Mouse (Mus musculus): ENCODE results near the gene Tagln. TPM values are rescaled to one million over a fixed set of nuclear protein-coding genes. Genes with fewer than 3 reads are reported as not detected.

Gene Tagln
- polyA plus RNA-seq, 1 experiment from 2014 or later: 10.8 TPM

Small RNA genes within 50 kb of the gene (microRNA-seq; reads per million reads assigned to microRNA genes)
- gene Mir7087: not detected

Other genes with a start within 250 kb of the Tagln start
- gene Cep164, start 107.4 kb downstream of the Tagln start, polyA plus RNA-seq (2015; fragmentation: Nextera tagmentation; extraction: Ambion mirVana): 13.8 and 15.2 TPM in 2 replicates
- 44.9 and 49.2 TPM in 2 replicates for gene Bace1, start 97.5 kb downstream of the Tagln start, polyA plus RNA-seq (2015; fragmentation: Nextera tagmentation; extraction: Ambion mirVana)
- 23.8 and 25.2 TPM in 2 replicates for gene Pcsk7, start 29.6 kb downstream of the Tagln start, polyA plus RNA-seq (2015; fragmentation: Nextera tagmentation; extraction: Ambion mirVana)
- gene Rnf214, start 29.1 kb downstream of the Tagln start, polyA plus RNA-seq (2015; fragmentation: Nextera tagmentation; extraction: Ambion mirVana): 82.3 and 96.2 TPM in 2 replicates
- gene Sidt2, start 19.2 kb upstream of the Tagln start, polyA plus RNA-seq (2015; fragmentation: Nextera tagmentation; extraction: Ambion mirVana): 39.2 and 44.2 TPM in 2 replicates
- 282 and 301 TPM in 2 replicates for gene Pafah1b2, start 76.6 kb upstream of the Tagln start, polyA plus RNA-seq (2015; fragmentation: Nextera tagmentation; extraction: Ambion mirVana)
- gene Sik3, start 76.8 kb upstream of the Tagln start, polyA plus RNA-seq (2015; fragmentation: Nextera tagmentation; extraction: Ambion mirVana): 9.3 and 9.4 TPM in 2 replicates

Measured in neural tube, embryonic 13.5 days (tissue).